Mouse (Mus musculus) hindbrain, embryonic 10.5 days (tissue): Measurements from ENCODE around the gene Ly6g6c. TPM values are rescaled to one million over a fixed set of nuclear protein-coding genes. Genes with fewer than 3 reads are reported as not detected.

Source experiments
- DNase-seq: peaks from one replicate; pipeline ENCODE4 v3.0.0-alpha.2; 2017; ENCODE audit warnings: low spot score
- H3K27ac ChIP-seq: fragments of 300-500 bp; sonication (generic); 2 replicates; pipeline ENCODE4 v1.5.1; 2016; ENCODE audit warnings: mild to moderate bottlenecking, moderate library complexity
- H3K27me3 ChIP-seq: fragments of 300-500 bp; sonication (generic); 2 replicates; pipeline ENCODE4 v1.6.1; 2016; ENCODE audit warnings: mild to moderate bottlenecking; ENCODE audit not compliant: poor library complexity, insufficient read depth, severe bottlenecking
- H3K36me3 ChIP-seq: fragments of 300-500 bp; sonication (generic); 2 replicates; pipeline ENCODE4 v1.6.1; 2016; ENCODE audit warnings: mild to moderate bottlenecking, moderate library complexity
- H3K4me1 ChIP-seq: fragments of 300-500 bp; sonication (generic); replicated peaks from 2 replicates; pipeline ENCODE4 v1.6.1; 2016; ENCODE audit warnings: mild to moderate bottlenecking
- H3K4me3 ChIP-seq: fragments of 300-500 bp; sonication (generic); 2 replicates; pipeline ENCODE4 v1.5.1; 2016; ENCODE audit warnings: mild to moderate bottlenecking, moderate library complexity
- H3K9me3 ChIP-seq: fragments of 300-500 bp; sonication (generic); 2 replicates; pipeline ENCODE4 v1.6.1; 2016; ENCODE audit warnings: mild to moderate bottlenecking, moderate library complexity
- WGBS: fragments of 180-500 bp; shearing (Covaris S2); methylation state at CpG from one replicate; pipeline ENCODE4 v1.1.7; 2016; 5-methylcytosine and 5-hydroxymethylcytosine counted together
- polyA plus RNA-seq: library from polyadenylated mRNA; unstranded; fragments of >200 nt; fragmentation: Nextera tagmentation; extraction: Ambion mirVana; gene quantifications from 2 replicates; pipeline ENCODE4 v1.2.1, GENCODE M21; 2016

Ly6g6c gene
- polyA plus RNA-seq, 1 experiment from 2014 or later = 0.27 TPM

- H3K4me1 ChIP-seq = peaks cover 22% of the 10 kb centered on the region
- DNase-seq = no peak
- H3K27ac ChIP-seq = no peak overlapping the region
- no peaks in the 10 kb centered on the region for H3K27me3 ChIP-seq
- 92% methylated on average over 11 of the region's 11 CpGs for WGBS
- no peaks in the 10 kb centered on the region for H3K9me3 ChIP-seq
- H3K4me3 ChIP-seq = no peak overlapping the region
- H3K36me3 ChIP-seq = peaks cover 87% of the 10 kb centered on the region
Observed at GRCm38 (mm10) chr17:35101161-35101560, 36.0 kb downstream of the Ly6g6c start.

GRCm38 (mm10) chr17:35102299-35102698 is 37.1 kb downstream of the Ly6g6c start:
- no peaks in the 10 kb centered on the region for H3K9me3 ChIP-seq
- H3K4me1 ChIP-seq = peaks cover 25% of the 10 kb centered on the region
- no peak for DNase-seq
- WGBS = 75% methylated on average over 8 of the region's 8 CpGs
- peak overlapping the region; percentile 40; the same call in 1 of the 2 replicates for H3K27ac ChIP-seq
- peaks cover 76% of the 10 kb centered on the region for H3K36me3 ChIP-seq
- H3K4me3 ChIP-seq = peak overlapping the region; percentile 11; the same call in 1 of the 2 replicates
- no peaks in the 10 kb centered on the region for H3K27me3 ChIP-seq

- H3K4me1 ChIP-seq = peaks cover 25% of the 10 kb centered on the region
Observed at GRCm38 (mm10) chr17:35103221-35103690, 38.1 kb downstream of the Ly6g6c start.

GRCm38 (mm10) chr17:35104079-35104478 is 38.9 kb downstream of the Ly6g6c start:
- DNase-seq = no peak
- no peaks in the 10 kb centered on the region for H3K9me3 ChIP-seq
- H3K27ac ChIP-seq = no peak overlapping the region
- peaks cover 58% of the 10 kb centered on the region for H3K36me3 ChIP-seq
- WGBS = 92% methylated on average over 7 of the region's 7 CpGs
- H3K4me1 ChIP-seq = peaks cover 25% of the 10 kb centered on the region
- H3K27me3 ChIP-seq = no peaks in the 10 kb centered on the region
- no peak overlapping the region for H3K4me3 ChIP-seq

More at GRCm38 (mm10) chr17:35103221-35103690, 38.1 kb downstream of the Ly6g6c start:
- peaks cover 67% of the 10 kb centered on the region for H3K36me3 ChIP-seq
- no peak for DNase-seq
- H3K9me3 ChIP-seq = no peaks in the 10 kb centered on the region
- no peaks in the 10 kb centered on the region for H3K27me3 ChIP-seq
- no peak overlapping the region for H3K27ac ChIP-seq
- H3K4me3 ChIP-seq = no peak overlapping the region
- 69% methylated on average over 6 of the region's 6 CpGs for WGBS

GRCm38 (mm10) chr17:35104754-35105153 is 39.6 kb downstream of the Ly6g6c start:
- DNase-seq = no peak
- 79% methylated on average over 6 of the region's 6 CpGs for WGBS
- Histone ChIP-seq H3K36me3 (peaks cover 52% of the 10 kb centered on the region), H3K4me3 (no peak overlapping the region), H3K27ac (0 out of 2 replicates have a peak overlapping the region, but pooled peaks have one; percentile 9), H3K4me1 (peaks cover 25% of the 10 kb centered on the region), H3K9me3 (no peaks in the 10 kb centered on the region), H3K27me3 (no peaks in the 10 kb centered on the region)

- Histone ChIP-seq H3K4me1 (peaks cover 26% of the 10 kb centered on the region), H3K27me3 (no peaks in the 10 kb centered on the region), H3K27ac (peak overlapping the region; percentile 82), H3K36me3 (peaks cover 40% of the 10 kb centered on the region), H3K4me3 (peak overlapping the region; percentile 33), H3K9me3 (no peaks in the 10 kb centered on the region)
- DNase-seq = peak; percentile 44
- WGBS = 25% methylated on average over 13 of the region's 13 CpGs
Observed at GRCm38 (mm10) chr17:35105740-35106389, 40.7 kb downstream of the Ly6g6c start.

GRCm38 (mm10) chr17:35106522-35106921 is 41.3 kb downstream of the Ly6g6c start:
- Histone ChIP-seq H3K27me3 (no peaks in the 10 kb centered on the region), H3K4me3 (no peak overlapping the region), H3K27ac (peak overlapping the region; percentile 82), H3K4me1 (peaks cover 31% of the 10 kb centered on the region), H3K9me3 (no peaks in the 10 kb centered on the region), H3K36me3 (peaks cover 34% of the 10 kb centered on the region)
- no peak for DNase-seq
- 70% methylated on average over 3 of the region's 3 CpGs for WGBS

GRCm38 (mm10) chr17:35108097-35108496 is 42.9 kb downstream of the Ly6g6c start, which contains the start of gene Ly6g5c:
TSS of gene Ly6g5c (plus strand) at chr17:35108279.
- H3K36me3 ChIP-seq = peaks cover 18% of the 10 kb centered on the region
- no peak within 1 kb of the TSS for H3K4me3 ChIP-seq
- no peaks in the 10 kb centered on the region for H3K27me3 ChIP-seq
- whole genome bisulfite sequencing = 90% methylated on average over 6 of the region's 6 CpGs
- H3K4me1 ChIP-seq = peaks cover 30% of the 10 kb centered on the region
- DNase-seq = no peak
- H3K27ac ChIP-seq = no peak within 1 kb of the TSS
- no peaks in the 10 kb centered on the region for H3K9me3 ChIP-seq

GRCm38 (mm10) chr17:35111774-35112173 is 46.6 kb downstream of the Ly6g6c start:
- 82% methylated on average over 9 of the region's 9 CpGs for WGBS

GRCm38 (mm10) chr17:35115046-35116019 is 50.1 kb downstream of the Ly6g6c start, which contains the start of gene Ly6g5b:
TSS of gene Ly6g5b (minus strand) at chr17:35115428.
- Histone ChIP-seq H3K27ac (no peak within 1 kb of the TSS), H3K4me1 (peaks cover 16% of the 10 kb centered on the region), H3K4me3 (no peak within 1 kb of the TSS), H3K27me3 (no peaks in the 10 kb centered on the region), H3K9me3 (no peaks in the 10 kb centered on the region), H3K36me3 (peaks cover 62% of the 10 kb centered on the region)
- 88% methylated on average over 8 of the region's 8 CpGs for WGBS
- DNase-seq = no peak

More at GRCm38 (mm10) chr17:35111774-35112173, 46.6 kb downstream of the Ly6g6c start:
- DNase-seq = no peak
- Histone ChIP-seq H3K36me3 (peaks cover 32% of the 10 kb centered on the region), H3K27me3 (no peaks in the 10 kb centered on the region), H3K4me1 (0 out of 2 replicates have a peak, but pooled peaks cover 9% of the 10 kb centered on the region), H3K27ac (no peak overlapping the region), H3K9me3 (no peaks in the 10 kb centered on the region), H3K4me3 (no peak overlapping the region)
